Mouse (Mus musculus) erythroid progenitor cell, adult 5-6 weeks (primary cell): ENCODE data around the gene Ralbp1. TPM values are rescaled to one million over a fixed set of nuclear protein-coding genes. Genes with fewer than 3 reads are reported as not detected.

Source experiments
- ATAC-seq: replicated peaks from 2 replicates; pipeline ENCODE4 v1.8.0; 2016; ENCODE audit warnings: moderate number of reproducible peaks, mild to moderate bottlenecking, moderate TSS enrichment, inconsistent platforms; ENCODE audit not compliant: poor library complexity, low FRiP score, severe bottlenecking
- total RNA-seq, 2 experiments: library from RNA; stranded (forward) in 1 of 2; stranded (reverse) in 1 of 2; fragments of 150-400 nt in 1 of 2; fragments of 186-747, 209-891 nt in 1 of 2; gene quantifications; 2 replicates each; pipeline versions ENCODE4 v1.2.3 to v1.2.4; 2015 to 2017; ENCODE audit warnings: low replicate concordance in 2 of 2

Gene Ralbp1
- total RNA-seq, 2 experiments from 2014 or later: 18.9 to 40.8 TPM

GRCm38 (mm10) chr17:65903011-65903410 is 17.4 kb upstream of the Ralbp1 start:
- no peak for ATAC-seq

- ATAC-seq: no peak
These were observed 16.7 kb upstream of the Ralbp1 start for GRCm38 (mm10) chr17:65902281-65902680.

- no peak for ATAC-seq
These were observed 10.4 kb upstream of the Ralbp1 start for GRCm38 (mm10) chr17:65896016-65896415.

- no peak for ATAC-seq
These were observed 3.9 kb upstream of the Ralbp1 start for GRCm38 (mm10) chr17:65889476-65889875.

GRCm38 (mm10) chr17:65886571-65886970 is 973 bp upstream of the Ralbp1 start:
- no peak for ATAC-seq

- ATAC-seq: no peak
These were observed 251 bp downstream of the Ralbp1 start for GRCm38 (mm10) chr17:65885398-65885696.

GRCm38 (mm10) chr17:65884691-65885397 is 754 bp downstream of the Ralbp1 start:
- peak; percentile 91 for ATAC-seq

GRCm38 (mm10) chr17:65884061-65884669 is 1.4 kb downstream of the Ralbp1 start:
- ATAC-seq: peak; percentile 7

- ATAC-seq: no peak
These were observed 8.6 kb downstream of the Ralbp1 start for GRCm38 (mm10) chr17:65877026-65877425.

- no peak for ATAC-seq
These were observed 11.8 kb downstream of the Ralbp1 start for GRCm38 (mm10) chr17:65873834-65874233.

- ATAC-seq: no peak
These were observed 12.4 kb downstream of the Ralbp1 start for GRCm38 (mm10) chr17:65873156-65873555.

- peak; percentile 77 for ATAC-seq
These were observed 12.9 kb downstream of the Ralbp1 start for GRCm38 (mm10) chr17:65872652-65873051.

- ATAC-seq: no peak
These were observed 13.5 kb downstream of the Ralbp1 start for GRCm38 (mm10) chr17:65872051-65872450.

GRCm38 (mm10) chr17:65871641-65872041 is 14.0 kb downstream of the Ralbp1 start:
- ATAC-seq: no peak

GRCm38 (mm10) chr17:65870146-65870545 is 15.5 kb downstream of the Ralbp1 start:
- ATAC-seq: peak; percentile 83

GRCm38 (mm10) chr17:65869720-65870119 is 15.9 kb downstream of the Ralbp1 start:
- ATAC-seq: no peak

GRCm38 (mm10) chr17:65867996-65868395 is 17.6 kb downstream of the Ralbp1 start:
- ATAC-seq: no peak

- ATAC-seq: no peak
These were observed 19.4 kb downstream of the Ralbp1 start for GRCm38 (mm10) chr17:65866201-65866600.

- ATAC-seq: no peak
These were observed 20.3 kb downstream of the Ralbp1 start for GRCm38 (mm10) chr17:65865265-65865664.

GRCm38 (mm10) chr17:65864742-65865141 is 20.9 kb downstream of the Ralbp1 start:
- ATAC-seq: peak; percentile 71

- ATAC-seq: no peak
These were observed 21.8 kb downstream of the Ralbp1 start for GRCm38 (mm10) chr17:65863830-65864229.

- ATAC-seq: no peak
These were observed 23.0 kb downstream of the Ralbp1 start for GRCm38 (mm10) chr17:65862579-65862978.
